In the genomic region with DNA sequence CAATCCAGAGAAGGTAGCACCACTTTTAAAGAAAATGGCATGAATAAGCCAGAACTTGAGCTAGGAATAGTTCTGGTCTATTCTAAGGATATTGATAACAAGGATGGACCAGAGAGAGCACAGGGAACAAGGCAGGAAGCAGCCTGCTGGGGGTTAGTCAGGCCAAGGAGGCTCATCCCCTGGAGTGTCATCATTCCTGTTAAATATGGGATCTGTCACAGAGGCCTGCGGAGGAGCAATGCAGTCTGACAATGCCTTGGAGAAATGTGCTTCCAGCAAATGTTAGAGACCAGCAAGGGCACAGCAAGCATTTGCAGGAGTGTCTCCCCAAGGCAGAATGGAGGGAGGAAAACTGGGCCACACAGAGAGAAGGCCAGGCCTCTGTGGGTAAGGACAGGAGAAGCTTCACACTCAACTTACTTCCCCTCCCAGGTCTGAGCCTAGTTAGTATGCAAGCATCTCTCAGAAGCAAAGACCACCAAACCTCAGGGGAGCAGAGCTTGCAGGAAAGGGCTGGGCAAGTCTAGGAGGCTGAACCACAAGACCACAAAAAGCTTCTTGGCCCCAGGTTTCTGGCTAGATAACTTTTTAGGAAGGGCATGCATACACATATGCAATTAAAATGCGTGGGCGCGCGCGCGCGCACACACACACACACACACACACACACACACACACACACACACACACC, we compare ENCODE assay signal across 10 mouse cellular contexts. TPM values are rescaled to one million over a fixed set of nuclear protein-coding genes. Genes with fewer than 3 reads are reported as not detected.
DNase-seq lines count a peak whose midpoint lies in the region; ATAC-seq lines count a peak whose summit lies in the region.
"Had no signal": no experiment of that assay in that cellular context is flagged by ENCODE, and none has a peak within 500 bp of the region (broad histone marks: within the 10 kb centered on the region; RNA-seq: fewer than 3 reads in every experiment).

No protein-coding gene starts in this region.

- ATAC-seq in hindbrain, embryonic 14.5 days (ENCODE audit: low FRiP score) = no peak
- ATAC-seq in stomach, embryonic 16.5 days (ENCODE audit: insufficient read depth, low FRiP score) = no peak

- 84% methylated on average over 8 of the region's 8 CpGs for WGBS in heart, embryonic 10.5 days
- WGBS in hindbrain, embryonic 14.5 days = 89% methylated on average over 8 of the region's 8 CpGs
- 87% methylated on average over 8 of the region's 8 CpGs for WGBS in stomach, embryonic 16.5 days

- H3K4me2 ChIP-seq in hindbrain, embryonic 14.5 days (replicated peaks) = no peak overlapping the region
- H3K4me2 ChIP-seq in stomach, embryonic 16.5 days (ENCODE audit: low read depth, low read length) = no peak overlapping the region
- H3K4me2 ChIP-seq: lung, embryonic 15.5 days had no signal

- peaks cover 11% of the 10 kb centered on the region for H3K36me3 ChIP-seq in heart, embryonic 10.5 days
- H3K36me3 ChIP-seq in hindbrain, embryonic 14.5 days (replicated peaks; ENCODE audit: control insufficient read depth, insufficient read depth) = no peaks in the 10 kb centered on the region
- H3K36me3 ChIP-seq in stomach, embryonic 16.5 days (ENCODE audit: control insufficient read depth, insufficient read depth, low read length) = no peaks in the 10 kb centered on the region
- H3K36me3 ChIP-seq: G1E; lung, embryonic 15.5 days had no signal

- no peak for DNase-seq in heart, embryonic 10.5 days (ENCODE audit: low spot score)
- DNase-seq in heart, adult 18-20 months = no peak
- peak; percentile 27 for DNase-seq in thymus, postnatal 0 days (ENCODE audit: low spot score)
- no peak for DNase-seq in thymus, postnatal 14 days
- DNase-seq in hindbrain, embryonic 14.5 days (ENCODE audit: low spot score) = no peak
- DNase-seq in layer of hippocampus, postnatal 10 days (ENCODE audit: low spot score in 2 of 2) = no peak
- no peak for DNase-seq in adrenal gland, postnatal 36 days

- H3K27ac ChIP-seq in heart, embryonic 10.5 days = peak overlapping the region; percentile 33; the same call in 1 of the 2 replicates
- H3K27ac ChIP-seq in hindbrain, embryonic 14.5 days = peak overlapping the region; percentile 57; the same call in 1 of the 2 replicates
- peak overlapping the region; percentile 26; the same call in 1 of the 2 replicates for H3K27ac ChIP-seq in stomach, embryonic 16.5 days (ENCODE audit: low read length)
- H3K27ac ChIP-seq: lung, embryonic 15.5 days had no signal

- H3K4me3 ChIP-seq in heart, embryonic 10.5 days = no peak overlapping the region
- no peak overlapping the region for H3K4me3 ChIP-seq in hindbrain, embryonic 14.5 days (replicated peaks; ENCODE audit: low read length)
- H3K4me3 ChIP-seq in stomach, embryonic 16.5 days (replicated peaks; ENCODE audit: low read length) = no peak overlapping the region
- H3K4me3 ChIP-seq: lung, embryonic 15.5 days had no signal

- H3K4me1 ChIP-seq in heart, embryonic 10.5 days = peaks cover 14% of the 10 kb centered on the region
- 0 out of 2 replicates have a peak, but pooled peaks cover 7% of the 10 kb centered on the region for H3K4me1 ChIP-seq in hindbrain, embryonic 14.5 days (replicated peaks; ENCODE audit: control insufficient read depth, insufficient read depth, low read length)
- peaks cover 15% of the 10 kb centered on the region for H3K4me1 ChIP-seq in stomach, embryonic 16.5 days (ENCODE audit: control insufficient read depth, insufficient read depth, low read length)

- no peaks in the 10 kb centered on the region for H3K27me3 ChIP-seq in heart, embryonic 10.5 days (ENCODE audit: insufficient read depth, poor library complexity, severe bottlenecking)
- no peaks in the 10 kb centered on the region for H3K27me3 ChIP-seq in hindbrain, embryonic 14.5 days (ENCODE audit: control insufficient read depth, insufficient read depth, low read length)
- H3K27me3 ChIP-seq in stomach, embryonic 16.5 days (ENCODE audit: control insufficient read depth, insufficient read depth, low read length) = no peaks in the 10 kb centered on the region
- H3K27me3 ChIP-seq: lung, embryonic 15.5 days had no signal

- H3K9me3 ChIP-seq in heart, embryonic 10.5 days = no peaks in the 10 kb centered on the region
- H3K9me3 ChIP-seq in hindbrain, embryonic 14.5 days (ENCODE audit: control insufficient read depth, low read length) = no peaks in the 10 kb centered on the region
- H3K9me3 ChIP-seq in stomach, embryonic 16.5 days (replicated peaks; ENCODE audit: control insufficient read depth, low read length) = no peaks in the 10 kb centered on the region
- H3K9me3 ChIP-seq: lung, embryonic 15.5 days had no signal

- H3K9ac ChIP-seq in hindbrain, embryonic 14.5 days = no peak overlapping the region
- H3K9ac ChIP-seq in stomach, embryonic 16.5 days (ENCODE audit: low read length) = no peak overlapping the region
- H3K9ac ChIP-seq: lung, embryonic 15.5 days had no signal

RNA-seq across cellular contexts. Expression of gene Tln2, which starts 9.5 kb away (rescaled TPM):
- 34.7 and 53.3 TPM in 2 replicates for polyA plus RNA-seq in heart, embryonic 10.5 days (2016; fragmentation: Nextera tagmentation; extraction: Ambion mirVana)
- total RNA-seq in heart, adult 18-20 months (2021) = 10 to 100 TPM; 73.7 to 80.4 TPM
- polyA plus RNA-seq in thymus, postnatal 0 days (2015; fragmentation: Nextera tagmentation; extraction: Ambion mirVana) = 6.0 and 6.9 TPM in 2 replicates
- 38.3 and 41.5 TPM in 2 replicates for polyA plus RNA-seq in hindbrain, embryonic 14.5 days (2014; fragmentation: Nextera tagmentation; extraction: Ambion mirVana)
- 22.0 and 25.4 TPM in 2 replicates for polyA plus RNA-seq in stomach, embryonic 16.5 days (2015; fragmentation: Nextera tagmentation; extraction: Ambion mirVana)
- 100 to 1,000 TPM; 106 to 110 TPM for total RNA-seq in layer of hippocampus, postnatal 10 days (2021)
- total RNA-seq in adrenal gland, postnatal 36 days (2021) = 10 to 100 TPM; 25.2 to 25.4 TPM
